Mouse (Mus musculus) gastrocnemius, adult 2 months (tissue): ENCODE data around the gene Usf3. TPM values are rescaled to one million over a fixed set of nuclear protein-coding genes. Genes with fewer than 3 reads are reported as not detected.
A peak's percentile ranks its signal among the peaks of the same experiment; 100 is the strongest.

ENCODE experiments used
- DNase-seq: peaks from one replicate; pipeline ENCODE4 v3.0.0; 2022
- H3K27ac ChIP-seq: fragments of 200-600 bp; 2 replicates; pipeline ENCODE4 v1.8.1; 2022; ENCODE audit warnings: mild to moderate bottlenecking
- H3K4me3 ChIP-seq: fragments of 200-600 bp; 2 replicates; pipeline ENCODE4 v1.8.1; 2022; ENCODE audit warnings: mild to moderate bottlenecking, moderate library complexity
- CTCF ChIP-seq: fragments of 200-600 bp; IDR thresholded peaks from 2 replicates; pipeline ENCODE4 v1.8.1; 2022; ENCODE audit warnings: antibody characterized with exemption, mild to moderate bottlenecking, moderate library complexity
- intact Hi-C: fragments of 180-260 bp; cut with DNase I; formaldehyde crosslinking; loops from one replicate; pipeline ENCODE4 v1.15.1; 2025
- total RNA-seq, 2 experiments: library from RNA; stranded (reverse); gene quantifications; 2 replicates each; pipeline ENCODE4 v1.2.3; 2021

The Usf3 gene
- total RNA-seq, 2 experiments from 2014 or later = 41.6 to 47.9 TPM

- H3K4me3 ChIP-seq = peak overlapping the region; percentile 80
- peak; percentile 46 for TF ChIP-seq CTCF
- intact Hi-C loops = loop anchor here (2.0 to 10.0 kb wide), 3 partner anchors 77 to 225 kb away; no protein-coding TSS in a partner anchor
- DNase-seq = peak; percentile 86
- H3K27ac ChIP-seq = peak overlapping the region; percentile 97
These were observed 32.8 kb upstream of the Usf3 start for GRCm38 (mm10) chr16:44140186-44140787.

GRCm38 (mm10) chr16:44141483-44141882 is 31.6 kb upstream of the Usf3 start:
- H3K4me3 ChIP-seq = peak overlapping the region; percentile 80
- intact Hi-C loops = loop anchor here (2.0 to 10.0 kb wide), 3 partner anchors 76 to 223 kb away; no protein-coding TSS in a partner anchor
- TF ChIP-seq CTCF = peak; percentile 13; the same call in 1 of the 2 replicates
- peak; percentile 60 for DNase-seq
- peak overlapping the region; percentile 97 for H3K27ac ChIP-seq

- Histone ChIP-seq H3K4me3 (no peak overlapping the region), H3K27ac (peak overlapping the region; percentile 4; the same call in 1 of the 2 replicates)
- intact Hi-C loops = loop anchor here (10.0 kb wide), 1 partner anchor 216 kb away; no protein-coding TSS in a partner anchor
- no peak for DNase-seq
- TF ChIP-seq CTCF = peak; percentile 61
These were observed 23.9 kb upstream of the Usf3 start for GRCm38 (mm10) chr16:44149002-44149767.

- intact Hi-C loops = no loop called here
- DNase-seq = no peak
- no peak overlapping the region for H3K4me3 ChIP-seq
- peak; percentile 35 for TF ChIP-seq CTCF
- H3K27ac ChIP-seq = no peak overlapping the region
These were observed 18.5 kb upstream of the Usf3 start for GRCm38 (mm10) chr16:44154497-44155057.

- TF ChIP-seq CTCF = no peak
- intact Hi-C loops = no loop called here
- H3K4me3 ChIP-seq = no peak overlapping the region
- DNase-seq = no peak
- H3K27ac ChIP-seq = no peak overlapping the region
These were observed 13.7 kb upstream of the Usf3 start for GRCm38 (mm10) chr16:44159325-44159724.

GRCm38 (mm10) chr16:44163831-44164230 is 9.2 kb upstream of the Usf3 start:
- Histone ChIP-seq H3K27ac (no peak overlapping the region), H3K4me3 (no peak overlapping the region)
- no peak for DNase-seq
- intact Hi-C loops = no loop called here
- TF ChIP-seq CTCF = no peak

- no peak overlapping the region for H3K4me3 ChIP-seq
- intact Hi-C loops = no loop called here
These were observed 7.9 kb upstream of the Usf3 start for GRCm38 (mm10) chr16:44165182-44165581.

GRCm38 (mm10) chr16:44168990-44169389 is 4.1 kb upstream of the Usf3 start:
- no peak for TF ChIP-seq CTCF
- no peak overlapping the region for H3K27ac ChIP-seq
- H3K4me3 ChIP-seq = no peak overlapping the region
- no peak for DNase-seq
- intact Hi-C loops = no loop called here

More at GRCm38 (mm10) chr16:44165182-44165581, 7.9 kb upstream of the Usf3 start:
- no peak for DNase-seq
- H3K27ac ChIP-seq = no peak overlapping the region
- no peak for TF ChIP-seq CTCF

- intact Hi-C loops = loop anchor here (5.0 kb wide), 2 partner anchors 35 to 45 kb away; partner anchors contain the start of genes Atp6v1a and Naa50
- Histone ChIP-seq H3K27ac (peak overlapping the region; percentile 99), H3K4me3 (peak overlapping the region; percentile 98)
- TF ChIP-seq CTCF = peak; percentile 51
- peak; percentile 99 for DNase-seq
These were observed 520 bp upstream of the Usf3 start for GRCm38 (mm10) chr16:44172297-44173154.

GRCm38 (mm10) chr16:44173966-44174530 is 1.0 kb downstream of the Usf3 start:
- H3K4me3 ChIP-seq = peak overlapping the region; percentile 98
- DNase-seq = no peak
- intact Hi-C loops = loop anchor here (5.0 kb wide), 2 partner anchors 37 to 43 kb away; partner anchors contain the start of genes Atp6v1a and Naa50

GRCm38 (mm10) chr16:44175001-44175400 is 2.0 kb downstream of the Usf3 start:
- intact Hi-C loops = no loop called here

More at GRCm38 (mm10) chr16:44173966-44174530, 1.0 kb downstream of the Usf3 start:
- peak overlapping the region; percentile 99 for H3K27ac ChIP-seq
- no peak for TF ChIP-seq CTCF

More at GRCm38 (mm10) chr16:44175001-44175400, 2.0 kb downstream of the Usf3 start:
- no peak for DNase-seq
- H3K27ac ChIP-seq = peak overlapping the region; percentile 99
- TF ChIP-seq CTCF = no peak
- H3K4me3 ChIP-seq = peak overlapping the region; percentile 98
